Mouse (Mus musculus) lung, postnatal 0 days (tissue): ENCODE data around the gene Gnai2. TPM values are rescaled to one million over a fixed set of nuclear protein-coding genes. Genes with fewer than 3 reads are reported as not detected.

Experiments used
- ATAC-seq: fragments of 200-750 bp; cut with Nextera tagmentation; 2 replicates; pipeline ENCODE4 v1.8.0; 2017; ENCODE audit warnings: moderate library complexity
- DNase-seq: peaks from one replicate; pipeline ENCODE4 v3.0.0-alpha.2; 2016; ENCODE audit warnings: low spot score
- H3K27ac ChIP-seq: fragments of 300-500 bp; sonication (generic); 2 replicates; pipeline ENCODE4 v1.5.1; 2014; ENCODE audit warnings: antibody characterized with exemption, mild to moderate bottlenecking, low read length, mixed read lengths
- H3K27me3 ChIP-seq: fragments of 300-500 bp; sonication (generic); replicated peaks from 2 replicates; pipeline ENCODE4 v1.6.1; 2014; ENCODE audit warnings: low read length, mixed read lengths; ENCODE audit not compliant: insufficient read depth
- H3K36me3 ChIP-seq: fragments of 300-500 bp; sonication (generic); 2 replicates; pipeline ENCODE4 v1.6.1; 2014; ENCODE audit warnings: low read length, mixed read lengths; ENCODE audit not compliant: insufficient read depth
- H3K4me1 ChIP-seq: fragments of 300-500 bp; sonication (generic); 2 replicates; pipeline ENCODE4 v1.6.1; 2014; ENCODE audit warnings: antibody characterized with exemption, low read depth, low read length, mixed read lengths; ENCODE audit not compliant: insufficient read depth
- H3K4me2 ChIP-seq: fragments of 300-500 bp; sonication (generic); replicated peaks from 2 replicates; pipeline ENCODE4 v1.6.1; 2014; ENCODE audit warnings: low read depth, mild to moderate bottlenecking, low read length, moderate library complexity, mixed read lengths
- H3K4me3 ChIP-seq: fragments of 300-500 bp; sonication (generic); 2 replicates; pipeline ENCODE4 v1.5.1; 2014; ENCODE audit warnings: low read depth, low read length
- H3K9ac ChIP-seq: fragments of 300-500 bp; sonication (generic); replicated peaks from 2 replicates; pipeline ENCODE4 v1.6.1; 2014; ENCODE audit warnings: low read depth, mild to moderate bottlenecking
- H3K9me3 ChIP-seq: fragments of 300-500 bp; sonication (generic); 2 replicates; pipeline ENCODE4 v1.6.1; 2016; ENCODE audit warnings: low read length, mixed read lengths
- CTCF ChIP-seq: IDR thresholded peaks from 2 replicates; pipeline ENCODE4 v1.5.1; 2016; ENCODE audit warnings: antibody characterized with exemption, mild to moderate bottlenecking
- EP300 ChIP-seq: IDR thresholded peaks from 2 replicates; pipeline ENCODE4 v1.6.1; 2016; ENCODE audit warnings: antibody characterized with exemption, mild to moderate bottlenecking, control low read depth
- WGBS: fragments of 180-500 bp; shearing (Covaris S2); extraction: QIAGEN DNeasy Blood & Tissue Kit; methylation state at CpG from one replicate; pipeline ENCODE4 v1.1.7; 2014; 5-methylcytosine and 5-hydroxymethylcytosine counted together
- polyA plus RNA-seq: library from polyadenylated mRNA; unstranded; fragments of >200 nt; fragmentation: Nextera tagmentation; extraction: Ambion mirVana; gene quantifications from 2 replicates; pipeline ENCODE4 v1.2.1, GENCODE M21; 2015

The Gnai2 gene
- polyA plus RNA-seq, 1 experiment from 2014 or later, result 414 TPM

- H3K9me3 ChIP-seq, result no peaks in the 10 kb centered on the region
- DNase-seq, result no peak
- H3K9ac ChIP-seq, result no peak overlapping the region
- 16% methylated on average over 17 of the region's 17 CpGs for WGBS
- H3K27ac ChIP-seq, result no peak overlapping the region
- peak; percentile 87 for TF ChIP-seq CTCF
- no peak for TF ChIP-seq EP300
- H3K27me3 ChIP-seq, result peaks cover 11% of the 10 kb centered on the region; the same call in 1 of the 2 replicates
- H3K4me1 ChIP-seq, result no peaks in the 10 kb centered on the region
- H3K4me2 ChIP-seq, result 0 out of 2 replicates have a peak overlapping the region, but pooled peaks have one; percentile 57
- no peak overlapping the region; the same call in 1 of the 2 replicates for H3K4me3 ChIP-seq
- H3K36me3 ChIP-seq, result no peaks in the 10 kb centered on the region
- no peak for ATAC-seq
These were observed 42.1 kb upstream of the Gnai2 start for GRCm38 (mm10) chr9:107677091-107677784.

GRCm38 (mm10) chr9:107676302-107676701, 41.1 kb upstream of the Gnai2 start:
- Histone ChIP-seq H3K27ac (no peak overlapping the region), H3K4me1 (no peaks in the 10 kb centered on the region), H3K9ac (no peak overlapping the region), H3K4me3 (peak overlapping the region; percentile 26), H3K27me3 (peaks cover 11% of the 10 kb centered on the region; the same call in 1 of the 2 replicates), H3K36me3 (no peaks in the 10 kb centered on the region), H3K9me3 (no peaks in the 10 kb centered on the region), H3K4me2 (peak overlapping the region; percentile 57)
- DNase-seq, result peak; percentile 80
- WGBS, result 2% methylated on average over 22 of the region's 25 CpGs
- TF ChIP-seq CTCF (no peak), EP300 (no peak)
- ATAC-seq, result peak; percentile 79

- peak; percentile 77 for ATAC-seq
- TF ChIP-seq CTCF (peak; percentile 94), EP300 (no peak)
- Histone ChIP-seq H3K4me1 (no peaks in the 10 kb centered on the region), H3K9ac (no peak overlapping the region), H3K9me3 (no peaks in the 10 kb centered on the region), H3K36me3 (no peaks in the 10 kb centered on the region), H3K27me3 (peaks cover 11% of the 10 kb centered on the region; the same call in 1 of the 2 replicates), H3K27ac (no peak overlapping the region), H3K4me3 (peak overlapping the region; percentile 26), H3K4me2 (peak overlapping the region; percentile 57)
- peak; percentile 84 for DNase-seq
- WGBS, result under 1% methylated on average over 39 of the region's 39 CpGs
These were observed 40.6 kb upstream of the Gnai2 start for GRCm38 (mm10) chr9:107675671-107676301.

GRCm38 (mm10) chr9:107674609-107675429, 39.7 kb upstream of the Gnai2 start:
- ATAC-seq, result no peak
- DNase-seq, result no peak
- TF ChIP-seq CTCF (no peak), EP300 (no peak)
- H3K4me2 ChIP-seq, result no peak overlapping the region
- WGBS, result 65% methylated on average over 9 of the region's 9 CpGs
- no peak overlapping the region for H3K9ac ChIP-seq
- no peaks in the 10 kb centered on the region for H3K36me3 ChIP-seq
- H3K9me3 ChIP-seq, result no peaks in the 10 kb centered on the region
- H3K27ac ChIP-seq, result no peak overlapping the region
- H3K27me3 ChIP-seq, result peaks cover 11% of the 10 kb centered on the region; the same call in 1 of the 2 replicates
- no peak overlapping the region for H3K4me3 ChIP-seq
- no peaks in the 10 kb centered on the region for H3K4me1 ChIP-seq

- Histone ChIP-seq H3K27ac (no peak overlapping the region), H3K36me3 (no peaks in the 10 kb centered on the region), H3K4me2 (no peak overlapping the region), H3K4me3 (no peak overlapping the region), H3K4me1 (peaks cover 15% of the 10 kb centered on the region), H3K9me3 (no peaks in the 10 kb centered on the region), H3K27me3 (no peaks in the 10 kb centered on the region), H3K9ac (no peak overlapping the region)
- no peak for TF ChIP-seq EP300
- no peak for TF ChIP-seq CTCF
- 62% methylated on average over 5 of the region's 5 CpGs for WGBS
- no peak for ATAC-seq
- DNase-seq, result no peak
These were observed 35.1 kb upstream of the Gnai2 start for GRCm38 (mm10) chr9:107670259-107670658.

- ATAC-seq, result no peak
These were observed 34.3 kb upstream of the Gnai2 start, which contains the start of gene Slc38a3 for GRCm38 (mm10) chr9:107669480-107669945. TSS of gene Slc38a3 (minus strand) at chr9:107669530.

More at GRCm38 (mm10) chr9:107669480-107669945, 34.3 kb upstream of the Gnai2 start, which contains the start of gene Slc38a3:
- Histone ChIP-seq H3K9ac (no peak within 1 kb of the TSS), H3K27me3 (no peaks in the 10 kb centered on the region), H3K4me3 (no peak within 1 kb of the TSS), H3K27ac (no peak within 1 kb of the TSS), H3K36me3 (no peaks in the 10 kb centered on the region), H3K4me2 (no peak within 1 kb of the TSS), H3K9me3 (no peaks in the 10 kb centered on the region), H3K4me1 (peaks cover 15% of the 10 kb centered on the region)
- TF ChIP-seq EP300 (no peak), CTCF (no peak)
- DNase-seq, result no peak
- WGBS, result 86% methylated on average over 9 of the region's 9 CpGs
